ENCODE assay signal across 20 mouse cellular contexts in genomic region chr16:84560279-84560602, GRCm38 (mm10). TPM values are rescaled to one million over a fixed set of nuclear protein-coding genes. Genes with fewer than 3 reads are reported as not detected.
A peak's percentile ranks its signal among the peaks of the same experiment; 100 is the strongest.
DNase-seq lines count a peak whose midpoint lies in the region; ATAC-seq and TF ChIP-seq lines count a peak whose summit lies in the region.
"Had no signal": no experiment of that assay in that cellular context is flagged by ENCODE, and none has a peak within 500 bp of the region (broad histone marks: within the 10 kb centered on the region; RNA-seq: fewer than 3 reads in every experiment).

No protein-coding gene starts in this region.

- no peak overlapping the region for H3K9ac ChIP-seq in heart, embryonic 12.5 days
- H3K9ac ChIP-seq in embryonic facial prominence, embryonic 12.5 days, result no peak overlapping the region
- H3K9ac ChIP-seq in forebrain, postnatal 0 days, result no peak overlapping the region; the same call in 1 of the 2 replicates
- H3K9ac ChIP-seq in midbrain, embryonic 14.5 days (replicated peaks; ENCODE audit: low read length), result no peak overlapping the region
- no peak overlapping the region for H3K9ac ChIP-seq in liver, postnatal 0 days (replicated peaks)
- H3K9ac ChIP-seq: limb, embryonic 15.5 days had no signal

- TF ChIP-seq EP300 in liver, postnatal 0 days (IDR thresholded peaks at IDR 0.05; ENCODE audit: low read depth), result no peak

- no peak for DNase-seq in heart, postnatal 25 days (ENCODE audit: low spot score)
- no peak for DNase-seq in forebrain, postnatal 0 days
- no peak for DNase-seq in midbrain, embryonic 14.5 days
- DNase-seq in liver, postnatal 0 days, result no peak
- DNase-seq in urinary bladder, postnatal 10 days (ENCODE audit: low spot score), result no peak
- DNase-seq in gastrocnemius, adult 8-10 months (ENCODE audit: low spot score in 2 of 2), result no peak
- DNase-seq: cerebellum, postnatal 36 days; heart, adult 11 months; layer of hippocampus, adult 9-11 months; lung, adult 18-20 months; lung, postnatal 4 days; right cerebral cortex, postnatal 25 days had no signal

- no peaks in the 10 kb centered on the region for H3K36me3 ChIP-seq in heart, embryonic 12.5 days
- H3K36me3 ChIP-seq in embryonic facial prominence, embryonic 12.5 days, result no peaks in the 10 kb centered on the region
- H3K36me3 ChIP-seq in forebrain, postnatal 0 days (ENCODE audit: insufficient read depth), result no peaks in the 10 kb centered on the region
- no peaks in the 10 kb centered on the region for H3K36me3 ChIP-seq in midbrain, embryonic 14.5 days (ENCODE audit: control insufficient read depth, insufficient read depth, low read length)
- no peaks in the 10 kb centered on the region for H3K36me3 ChIP-seq in liver, postnatal 0 days (replicated peaks; ENCODE audit: insufficient read depth, low read length)
- H3K36me3 ChIP-seq: limb, embryonic 15.5 days had no signal

- no peak overlapping the region for H3K4me3 ChIP-seq in heart, embryonic 12.5 days
- H3K4me3 ChIP-seq in embryonic facial prominence, embryonic 12.5 days, result no peak overlapping the region
- H3K4me3 ChIP-seq in forebrain, postnatal 0 days (ENCODE audit: low read depth, low read length), result peak overlapping the region; percentile 13
- 0 out of 2 replicates have a peak overlapping the region, but pooled peaks have one; percentile 2 for H3K4me3 ChIP-seq in midbrain, embryonic 14.5 days (replicated peaks; ENCODE audit: low read depth, low read length)
- H3K4me3 ChIP-seq in liver, postnatal 0 days (ENCODE audit: low read depth, low read length), result no peak overlapping the region
- H3K4me3 ChIP-seq: limb, embryonic 15.5 days had no signal

- intact Hi-C loops in heart, postnatal 25 days (cut with DNase I), result no loop called here

- H3K4me1 ChIP-seq in heart, embryonic 12.5 days (replicated peaks), result no peaks in the 10 kb centered on the region
- H3K4me1 ChIP-seq in embryonic facial prominence, embryonic 12.5 days, result no peaks in the 10 kb centered on the region
- H3K4me1 ChIP-seq in forebrain, postnatal 0 days (ENCODE audit: insufficient read depth), result no peaks in the 10 kb centered on the region
- H3K4me1 ChIP-seq in midbrain, embryonic 14.5 days (ENCODE audit: control insufficient read depth, insufficient read depth, low read length), result peaks cover 13% of the 10 kb centered on the region; the same call in 1 of the 2 replicates
- no peaks in the 10 kb centered on the region for H3K4me1 ChIP-seq in liver, postnatal 0 days (ENCODE audit: insufficient read depth)

- no peaks in the 10 kb centered on the region for H3K27me3 ChIP-seq in heart, embryonic 12.5 days (replicated peaks)
- no peaks in the 10 kb centered on the region for H3K27me3 ChIP-seq in embryonic facial prominence, embryonic 12.5 days
- H3K27me3 ChIP-seq in forebrain, postnatal 0 days (ENCODE audit: insufficient read depth, low read length), result no peaks in the 10 kb centered on the region
- no peaks in the 10 kb centered on the region for H3K27me3 ChIP-seq in midbrain, embryonic 14.5 days (ENCODE audit: control insufficient read depth, insufficient read depth, low read length)
- no peaks in the 10 kb centered on the region for H3K27me3 ChIP-seq in liver, postnatal 0 days (ENCODE audit: insufficient read depth, low read length)
- H3K27me3 ChIP-seq: limb, embryonic 15.5 days had no signal

- no peak for TF ChIP-seq CTCF in forebrain, postnatal 0 days (IDR thresholded peaks at IDR 0.05; ENCODE audit: low read depth)
- TF ChIP-seq CTCF in liver, postnatal 0 days (IDR thresholded peaks at IDR 0.05; ENCODE audit: low read depth), result no peak

- H3K9me3 ChIP-seq in heart, embryonic 12.5 days (replicated peaks), result no peaks in the 10 kb centered on the region
- H3K9me3 ChIP-seq in embryonic facial prominence, embryonic 12.5 days, result no peaks in the 10 kb centered on the region
- H3K9me3 ChIP-seq in forebrain, postnatal 0 days (ENCODE audit: low read length), result no peaks in the 10 kb centered on the region
- no peaks in the 10 kb centered on the region for H3K9me3 ChIP-seq in midbrain, embryonic 14.5 days (ENCODE audit: control insufficient read depth, low read length)
- no peaks in the 10 kb centered on the region for H3K9me3 ChIP-seq in liver, postnatal 0 days (ENCODE audit: low read length)
- H3K9me3 ChIP-seq: limb, embryonic 15.5 days had no signal

- 58% methylated on average over 7 of the region's 7 CpGs for WGBS in heart, embryonic 12.5 days
- 23% methylated on average over 7 of the region's 7 CpGs for WGBS in embryonic facial prominence, embryonic 12.5 days
- WGBS in forebrain, postnatal 0 days, result 37% methylated on average over 7 of the region's 7 CpGs
- 26% methylated on average over 7 of the region's 7 CpGs for WGBS in midbrain, embryonic 14.5 days
- 72% methylated on average over 7 of the region's 7 CpGs for WGBS in liver, postnatal 0 days (ENCODE audit: insufficient replicate concordance)

- ATAC-seq in heart, embryonic 12.5 days (ENCODE audit: insufficient number of reproducible peaks, low FRiP score), result no peak
- ATAC-seq in embryonic facial prominence, embryonic 12.5 days (ENCODE audit: insufficient number of reproducible peaks, insufficient read depth, low FRiP score, low TSS enrichment), result no peak
- ATAC-seq in forebrain, postnatal 0 days, result no peak
- no peak for ATAC-seq in midbrain, embryonic 14.5 days (ENCODE audit: low FRiP score, low TSS enrichment)
- no peak for ATAC-seq in liver, postnatal 0 days
- ATAC-seq: intestine, embryonic 16.5 days; Patski had no signal

- no peak overlapping the region for H3K27ac ChIP-seq in heart, embryonic 12.5 days (ENCODE audit: poor library complexity, severe bottlenecking)
- no peak overlapping the region for H3K27ac ChIP-seq in embryonic facial prominence, embryonic 12.5 days
- H3K27ac ChIP-seq in forebrain, postnatal 0 days (ENCODE audit: low read depth, low read length), result no peak overlapping the region
- H3K27ac ChIP-seq in midbrain, embryonic 14.5 days (replicated peaks; ENCODE audit: low read depth, low read length), result no peak overlapping the region
- no peak overlapping the region for H3K27ac ChIP-seq in liver, postnatal 0 days (ENCODE audit: low read depth)
- H3K27ac ChIP-seq: kidney, postnatal 0 days; limb, embryonic 15.5 days had no signal

- 0 out of 2 replicates have a peak overlapping the region, but pooled peaks have one; percentile 4 for H3K4me2 ChIP-seq in heart, embryonic 12.5 days
- peak overlapping the region; percentile 31 for H3K4me2 ChIP-seq in embryonic facial prominence, embryonic 12.5 days (replicated peaks)
- H3K4me2 ChIP-seq in forebrain, postnatal 0 days (ENCODE audit: low read depth), result peak overlapping the region; percentile 35
- H3K4me2 ChIP-seq in midbrain, embryonic 14.5 days (ENCODE audit: low read length), result peak overlapping the region; percentile 40
- H3K4me2 ChIP-seq in liver, postnatal 0 days (ENCODE audit: low read depth, low read length), result no peak overlapping the region
- H3K4me2 ChIP-seq: limb, embryonic 15.5 days had no signal

RNA-seq across cellular contexts. Expression of gene A730009L09Rik, which starts 45.3 kb away (rescaled TPM):
- polyA plus RNA-seq in heart, embryonic 12.5 days (2016; fragmentation: Nextera tagmentation; extraction: Ambion mirVana), result not detected in 2 replicates
- not detected for total RNA-seq in heart, postnatal 25 days (2021)
- not detected in 2 replicates for polyA plus RNA-seq in embryonic facial prominence, embryonic 12.5 days (2016; fragmentation: Nextera tagmentation; extraction: Ambion mirVana)
- total RNA-seq in forebrain, postnatal 0 days (2014; rRNA removed), result 0.08 TPM in 1 of 2 replicates, not detected in the other
- polyA plus RNA-seq in forebrain, postnatal 0 days (2015; fragmentation: Nextera tagmentation; extraction: Ambion mirVana), result 0.06 TPM in 1 of 2 replicates, not detected in the other
- not detected in 2 replicates for polyA plus RNA-seq in midbrain, embryonic 14.5 days (2014; fragmentation: Nextera tagmentation; extraction: Ambion mirVana)
- not detected in 2 replicates for polyA plus RNA-seq in liver, postnatal 0 days (2015; fragmentation: Nextera tagmentation; extraction: Ambion mirVana)
- total RNA-seq in gastrocnemius, adult 8-10 months (2022), result not detected
- total RNA-seq: heart, postnatal 14 days had no signal
- polyA plus RNA-seq: intestine, embryonic 16.5 days; kidney, postnatal 0 days; limb, embryonic 15.5 days; Patski; urinary bladder, adult 2 months had no signal

Comparison
In these comparisons a context has a peak if more than half of its experiments do, and no peak if none do; other contexts are left out.
1. H3K4me3 ChIP-seq: peak in forebrain, postnatal 0 days (single experiment) and midbrain, embryonic 14.5 days (single experiment); none in heart, embryonic 12.5 days (single experiment), embryonic facial prominence, embryonic 12.5 days (single experiment) and liver, postnatal 0 days (single experiment).